Mouse (Mus musculus) telencephalon, adult 2 months (tissue): ENCODE measurements around the gene Hist1h2ag.

ENCODE experiments used
- DNase-seq: peaks from one replicate; pipeline ENCODE4 v3.0.0-alpha.2; 2011; ENCODE audit warnings: low read depth, low spot score

The Hist1h2ag gene

GRCm38 (mm10) chr13:22008707-22009106 lies 34.0 kb downstream of the Hist1h2ag start:
- no peak for DNase-seq

GRCm38 (mm10) chr13:22007872-22008271 lies 34.9 kb downstream of the Hist1h2ag start:
- no peak for DNase-seq

GRCm38 (mm10) chr13:22007121-22007510 lies 35.6 kb downstream of the Hist1h2ag start:
- no peak for DNase-seq

GRCm38 (mm10) chr13:22006334-22007120 lies 36.2 kb downstream of the Hist1h2ag start:
- no peak for DNase-seq

- DNase-seq = no peak
Observed at GRCm38 (mm10) chr13:22005605-22006333, 37.0 kb downstream of the Hist1h2ag start.

GRCm38 (mm10) chr13:22001823-22002222 lies 40.9 kb downstream of the Hist1h2ag start:
- DNase-seq = no peak

- DNase-seq = no peak
Observed at GRCm38 (mm10) chr13:22001346-22001745, 41.4 kb downstream of the Hist1h2ag start.

GRCm38 (mm10) chr13:21999147-21999546 lies 43.6 kb downstream of the Hist1h2ag start:
- no peak for DNase-seq

- DNase-seq = no peak
Observed at GRCm38 (mm10) chr13:21998412-21998811, 44.3 kb downstream of the Hist1h2ag start.

- no peak for DNase-seq
Observed at GRCm38 (mm10) chr13:21997821-21998220, 44.9 kb downstream of the Hist1h2ag start.

GRCm38 (mm10) chr13:21997201-21997820 lies 45.4 kb downstream of the Hist1h2ag start:
- no peak for DNase-seq

GRCm38 (mm10) chr13:21996840-21997185 lies 45.9 kb downstream of the Hist1h2ag start:
- DNase-seq = no peak

- DNase-seq = no peak
Observed at GRCm38 (mm10) chr13:21996101-21996839, 46.5 kb downstream of the Hist1h2ag start.

GRCm38 (mm10) chr13:21995331-21995914 lies 47.3 kb downstream of the Hist1h2ag start:
- no peak for DNase-seq

GRCm38 (mm10) chr13:21994896-21995295 lies 47.8 kb downstream of the Hist1h2ag start:
- no peak for DNase-seq

- no peak for DNase-seq
Observed at GRCm38 (mm10) chr13:21993957-21994738, 48.6 kb downstream of the Hist1h2ag start.

- DNase-seq = no peak
Observed at GRCm38 (mm10) chr13:21992550-21992949, 50.2 kb downstream of the Hist1h2ag start.
